Mouse (Mus musculus) lung, adult 10 weeks (tissue): ENCODE results near the gene Zic1. TPM values are rescaled to one million over a fixed set of nuclear protein-coding genes. Genes with fewer than 3 reads are reported as not detected.

Experiments used
- polyA plus RNA-seq: library from polyadenylated mRNA; stranded (reverse); fragments of 350-450 nt; fragmentation: Illumina TruSeq; extraction: RNeasy Lipid Tissue Mini Kit (QIAGEN cat#74804); gene quantifications from one replicate; pipeline ENCODE4 v1.2.3, GENCODE M21; 2014; ENCODE audit warnings: low read depth, low replicate concordance; ENCODE audit not compliant: insufficient read depth

The Zic1 gene
- polyA plus RNA-seq, result not detected

GRCm38 (mm10) chr9:91365664-91366063, at the start of gene Zic1:
Zic1 (minus strand) TSS chr9:91365810.

GRCm38 (mm10) chr9:91361856-91362601, 3.6 kb downstream of the Zic1 start, which contains the start of gene Zic4:
Zic4 (plus strand) TSS chr9:91362413.

Other genes with a start within 250 kb of the Zic1 start
- not detected for gene Zic4, start 3.4 kb downstream of the Zic1 start, polyA plus RNA-seq